Mouse (Mus musculus) mouse trophoblast stem cell (cell line): Measurements from ENCODE around the gene Adprhl2.

Source experiments
- in situ Hi-C, 2 experiments: fragments of 300-500 bp; cut with MseI, MboI; formaldehyde crosslinking; loops; 2 replicates in 1 of 2; 3 replicates in 1 of 2; pipeline ENCODE4 v1.15.1; 2025

Gene Adprhl2

GRCm38 (mm10) chr4:126321111-126321853, at the start of gene Adprhl2:
Adprhl2 (minus strand) TSS chr4:126321703.
- in situ Hi-C loops, result no loop called here

DNA sequence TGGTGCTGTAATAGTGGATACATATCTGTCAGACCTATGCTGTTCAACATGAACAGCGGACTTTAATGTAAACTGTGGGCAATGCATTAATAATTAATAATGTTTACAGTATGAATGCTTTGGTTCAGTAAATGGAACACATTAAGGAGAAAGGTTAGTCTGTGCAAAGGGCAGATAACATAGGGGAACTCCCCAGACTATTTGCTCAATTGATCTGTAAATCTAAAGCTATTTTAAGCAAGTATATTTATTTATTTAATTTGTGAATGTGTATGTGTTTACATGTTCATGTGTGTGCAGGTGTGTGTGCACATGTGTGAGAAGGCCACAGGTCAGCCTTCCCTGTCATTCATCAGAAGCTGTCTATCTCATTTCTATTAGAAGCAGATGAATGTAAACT, 38.6 kb upstream of the Adprhl2 start:
- in situ Hi-C loops, result no loop called here

- in situ Hi-C loops, result no loop called here
Observed at GRCm38 (mm10) chr4:126343451-126343850, 21.9 kb upstream of the Adprhl2 start.

DNA sequence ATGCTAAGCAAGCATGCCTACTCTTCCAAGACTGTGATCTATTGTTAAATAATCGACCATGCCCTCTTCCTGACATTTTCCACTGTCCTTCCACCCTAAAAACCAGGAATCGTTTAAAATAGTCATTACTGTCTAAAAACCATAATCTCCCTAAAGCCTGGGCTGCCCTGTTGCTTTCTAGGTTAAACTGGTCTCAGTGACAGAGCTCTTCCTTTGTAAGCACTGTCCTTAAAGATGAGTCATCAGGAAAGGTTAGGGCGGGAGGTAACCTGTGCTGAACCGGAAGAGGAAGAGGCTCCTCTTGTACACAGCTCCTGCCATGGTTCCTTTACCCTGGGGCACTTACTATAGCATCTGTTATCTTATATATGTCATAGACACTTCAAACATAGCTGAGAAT, 18.0 kb upstream of the Adprhl2 start:
- in situ Hi-C loops, result no loop called here

DNA sequence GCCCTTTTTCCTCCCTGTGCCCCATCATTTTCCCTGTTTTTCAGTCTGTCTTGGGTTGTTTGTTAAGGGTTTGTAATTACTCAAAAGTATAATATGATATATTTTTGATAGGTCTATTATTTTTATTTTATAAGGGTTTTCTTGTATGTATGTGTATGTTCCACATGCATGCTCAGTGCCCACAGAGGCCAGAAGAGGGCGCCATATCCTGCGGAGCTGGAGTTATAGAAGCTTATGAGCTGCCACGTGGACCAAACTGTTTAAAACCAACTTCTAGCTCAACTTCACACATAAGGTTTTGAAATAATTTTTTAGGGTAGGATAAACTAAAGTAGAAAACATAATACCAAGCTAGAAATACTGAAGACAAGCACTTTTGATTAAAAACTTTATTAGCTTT, 10.9 kb upstream of the Adprhl2 start:
- in situ Hi-C loops, result no loop called here

GRCm38 (mm10) chr4:126331751-126332150, 10.2 kb upstream of the Adprhl2 start:
- in situ Hi-C loops, result no loop called here

DNA sequence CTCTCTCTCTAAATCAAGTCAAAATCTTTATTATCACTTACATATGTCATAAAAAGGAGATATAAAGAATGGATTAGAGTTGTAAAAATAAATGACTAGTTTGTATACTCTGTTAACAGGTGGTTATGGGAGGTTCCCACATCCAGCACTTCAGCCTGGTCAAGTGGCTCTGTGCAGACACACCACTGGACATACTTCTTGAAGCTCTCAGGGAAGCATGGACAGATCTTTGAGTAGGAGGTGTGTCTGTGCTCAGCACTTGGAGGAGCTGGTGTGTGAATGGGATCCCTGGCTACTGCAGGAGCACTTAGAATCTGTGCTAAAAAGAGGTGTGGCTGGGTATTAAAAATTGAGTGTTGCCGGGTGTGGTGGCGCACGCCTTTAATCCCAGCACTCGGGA, 8.8 kb upstream of the Adprhl2 start:
- in situ Hi-C loops, result no loop called here

DNA sequence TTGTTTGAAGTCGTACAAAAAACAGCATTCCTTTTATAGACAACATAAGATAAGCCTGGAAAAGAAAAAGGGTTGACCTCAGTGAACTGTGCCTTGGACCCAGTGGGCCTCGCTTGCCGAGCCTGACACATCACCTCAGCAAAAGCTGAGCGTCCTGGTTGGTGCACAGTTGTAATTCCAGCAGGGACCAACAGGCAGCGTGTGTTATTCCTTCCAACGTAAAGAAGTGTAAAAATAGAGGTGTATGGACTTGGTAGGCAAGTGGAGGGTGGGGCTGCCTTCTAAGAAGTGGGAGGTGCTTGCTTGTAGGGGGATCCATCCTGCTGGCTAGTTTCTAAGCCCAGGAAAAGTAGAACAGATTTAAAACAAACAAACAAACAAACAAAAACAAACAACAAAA, 4.5 kb upstream of the Adprhl2 start:
- in situ Hi-C loops, result no loop called here

- in situ Hi-C loops, result no loop called here
Observed at GRCm38 (mm10) chr4:126325281-126325861, 3.9 kb upstream of the Adprhl2 start, which contains the start of gene Tekt2. Tekt2 (minus strand) TSS chr4:126325688.

DNA sequence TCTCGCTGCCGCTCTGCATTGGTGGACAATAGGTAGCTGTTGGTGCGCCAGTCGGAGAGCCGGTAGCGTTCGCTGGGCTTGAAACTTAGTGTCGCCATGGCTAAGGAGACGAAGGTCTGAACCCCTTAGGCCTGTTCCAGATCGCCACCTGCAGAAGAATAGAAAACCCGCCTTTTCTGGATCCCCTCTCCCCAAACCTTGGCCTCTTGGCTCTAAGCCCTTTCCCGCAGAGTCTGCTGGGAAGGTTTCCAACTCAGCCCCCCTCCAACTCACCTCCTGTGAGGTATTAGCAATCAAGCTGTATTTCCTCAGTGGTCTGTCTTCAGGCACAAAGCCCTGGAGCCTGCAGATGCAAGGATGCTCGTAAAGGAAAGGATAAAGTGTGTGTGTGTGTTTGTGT, 3.4 kb upstream of the Adprhl2 start:
- in situ Hi-C loops, result no loop called here

DNA sequence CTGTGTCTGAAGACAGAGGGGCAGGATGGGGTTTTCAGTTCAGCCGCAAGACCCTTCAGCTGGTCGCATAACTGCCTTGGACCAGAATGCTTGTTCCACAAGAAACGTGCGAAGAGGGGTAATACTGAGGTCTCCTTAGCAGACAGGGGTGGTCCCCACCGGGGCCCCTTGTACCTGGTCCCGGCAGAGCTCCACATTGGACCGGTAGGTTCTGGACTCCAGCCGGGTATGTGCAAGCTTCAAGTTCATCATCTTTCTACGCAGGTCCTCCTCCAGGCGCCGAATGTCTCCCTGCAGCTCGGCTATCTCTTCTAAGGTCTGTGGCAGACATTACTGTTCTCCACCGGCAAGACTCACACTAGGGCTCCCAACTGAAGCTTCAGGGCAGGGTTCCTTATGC, 1.1 kb upstream of the Adprhl2 start:
- in situ Hi-C loops, result no loop called here

GRCm38 (mm10) chr4:126321854-126322511, 480 bp upstream of the Adprhl2 start:
- in situ Hi-C loops, result no loop called here

DNA sequence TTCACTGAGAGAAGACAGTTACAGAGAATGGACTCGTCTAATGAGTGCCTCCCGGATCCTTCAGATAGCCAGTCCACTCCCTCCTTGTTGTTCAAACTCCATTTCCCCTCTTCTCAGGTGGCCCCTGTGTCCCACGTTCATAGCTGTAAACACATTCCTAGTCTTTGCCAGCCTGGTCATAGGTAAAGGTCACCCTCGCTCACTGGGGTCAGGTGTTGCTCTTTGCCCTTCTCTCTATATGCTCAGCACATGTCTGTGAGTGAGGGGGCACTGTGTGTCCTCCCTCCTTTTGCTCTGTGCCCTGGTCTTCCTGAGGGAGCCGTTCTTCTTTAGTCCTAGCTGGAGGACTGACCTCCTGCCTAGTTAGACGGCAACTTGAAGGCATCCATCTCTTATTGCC, 1.7 kb downstream of the Adprhl2 start:
- in situ Hi-C loops, result no loop called here

DNA sequence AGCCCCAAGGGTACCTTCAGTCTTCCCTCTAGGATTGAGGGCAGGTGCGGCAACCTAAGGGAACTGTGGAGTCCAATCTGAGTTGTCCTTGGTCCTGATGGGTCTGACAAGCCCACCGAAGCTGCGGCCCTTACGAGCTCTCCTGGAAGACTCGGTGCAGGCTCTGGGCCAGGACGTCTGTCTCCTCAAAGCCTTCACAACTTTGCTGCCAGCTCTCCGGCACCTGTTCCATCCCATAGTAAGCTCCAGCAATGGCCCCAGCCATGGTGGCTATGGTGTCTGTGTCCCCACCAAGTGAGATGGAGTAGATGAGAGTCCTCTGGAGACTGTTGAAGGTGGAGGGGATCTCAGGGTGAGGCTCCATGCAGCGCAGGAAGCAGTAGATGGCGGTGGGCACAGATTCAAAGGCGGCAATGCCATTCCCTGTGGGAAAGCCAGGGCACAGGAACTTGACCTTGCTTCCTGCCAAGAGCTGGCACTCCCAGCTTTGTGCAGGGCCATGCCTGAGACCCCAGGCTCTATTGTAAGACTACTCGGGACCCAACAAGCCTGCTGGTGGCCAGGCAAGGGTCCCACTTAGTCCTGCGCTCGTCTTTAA, 5.0 kb downstream of the Adprhl2 start:
- in situ Hi-C loops, result no loop called here

DNA sequence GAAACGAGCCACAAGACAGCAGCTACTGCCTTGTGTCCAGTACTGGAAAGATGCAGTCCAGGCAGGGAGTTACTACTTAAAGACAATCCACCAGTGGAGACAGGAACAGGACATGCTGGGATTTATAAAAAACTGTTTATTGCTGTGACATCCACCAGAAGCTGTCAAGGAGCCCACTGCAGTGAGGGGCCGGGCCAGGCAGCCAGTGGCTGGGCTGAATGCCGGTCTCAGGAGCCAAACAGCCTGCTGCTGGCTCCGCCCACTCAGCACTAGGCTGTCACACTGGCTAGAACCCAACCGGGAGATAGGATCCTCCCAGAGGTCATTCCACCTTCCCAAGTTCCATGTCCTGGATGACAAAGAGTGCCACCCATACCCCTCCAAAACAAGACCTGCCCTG, 5.6 kb downstream of the Adprhl2 start:
- in situ Hi-C loops, result no loop called here

DNA sequence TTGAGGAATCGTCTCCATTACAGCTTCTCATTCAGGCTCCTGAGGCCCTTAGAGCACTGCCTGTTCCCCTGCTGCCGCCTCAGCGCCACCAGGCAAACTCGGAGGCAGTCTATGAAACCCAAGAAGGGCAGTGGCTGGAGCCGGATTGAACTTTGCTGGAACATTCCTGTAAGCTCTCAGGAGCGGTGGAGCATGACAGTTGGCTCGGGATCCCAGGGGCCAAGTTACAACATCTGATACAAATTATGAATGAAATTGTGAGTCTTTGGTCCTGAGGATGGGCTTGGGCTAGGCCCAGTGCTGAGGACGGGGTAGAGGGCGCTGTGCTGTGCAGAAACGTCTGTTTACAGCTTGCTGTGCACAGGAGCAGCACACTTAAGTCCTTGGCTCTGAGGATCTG, 7.1 kb downstream of the Adprhl2 start:
- in situ Hi-C loops, result no loop called here

DNA sequence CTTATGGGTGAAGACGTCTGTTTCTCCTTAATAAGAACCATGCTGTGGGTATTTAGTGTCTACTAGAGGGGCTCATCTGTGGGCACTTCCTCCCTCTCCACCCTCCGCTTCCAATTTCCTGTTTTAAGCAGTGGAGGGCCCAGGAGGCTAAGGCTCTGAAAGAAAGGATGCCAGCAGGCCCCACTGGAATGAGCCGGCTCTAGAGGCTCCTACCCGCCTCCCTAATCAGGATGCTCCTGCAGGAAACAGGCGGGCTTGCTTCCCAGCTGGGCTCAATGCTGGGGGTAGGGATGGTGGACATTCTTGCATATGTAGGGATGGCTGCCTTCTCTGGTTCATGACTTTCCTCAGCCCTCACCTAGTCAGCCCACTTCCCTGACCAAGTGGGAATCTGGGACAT, 8.3 kb downstream of the Adprhl2 start:
- in situ Hi-C loops, result no loop called here

DNA sequence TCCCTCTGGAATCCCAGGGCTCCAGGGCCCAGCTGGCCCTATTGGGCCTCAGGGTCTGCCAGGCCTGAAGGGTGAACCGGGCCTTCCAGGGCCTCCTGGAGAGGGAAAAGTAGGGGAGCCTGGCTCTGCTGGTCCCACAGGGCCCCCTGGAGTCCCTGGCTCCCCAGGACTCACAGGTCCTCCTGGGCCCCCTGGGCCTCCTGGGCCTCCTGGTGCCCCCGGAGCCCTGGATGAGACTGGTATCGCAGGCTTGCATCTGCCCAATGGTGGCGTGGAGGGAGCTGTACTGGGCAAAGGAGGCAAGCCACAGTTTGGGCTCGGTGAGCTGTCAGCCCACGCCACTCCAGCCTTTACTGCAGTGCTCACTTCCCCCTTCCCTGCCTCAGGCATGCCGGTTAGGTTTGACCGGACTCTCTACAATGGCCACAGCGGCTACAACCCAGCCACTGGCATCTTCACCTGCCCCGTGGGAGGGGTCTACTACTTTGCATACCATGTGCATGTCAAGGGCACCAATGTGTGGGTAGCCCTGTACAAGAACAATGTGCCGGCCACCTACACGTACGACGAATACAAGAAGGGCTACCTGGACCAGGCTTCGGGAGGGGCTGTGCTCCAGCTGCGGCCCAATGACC, 9.8 kb downstream of the Adprhl2 start:
- in situ Hi-C loops, result no loop called here

- in situ Hi-C loops, result no loop called here
Observed at GRCm38 (mm10) chr4:126310344-126310743, 11.2 kb downstream of the Adprhl2 start.

DNA sequence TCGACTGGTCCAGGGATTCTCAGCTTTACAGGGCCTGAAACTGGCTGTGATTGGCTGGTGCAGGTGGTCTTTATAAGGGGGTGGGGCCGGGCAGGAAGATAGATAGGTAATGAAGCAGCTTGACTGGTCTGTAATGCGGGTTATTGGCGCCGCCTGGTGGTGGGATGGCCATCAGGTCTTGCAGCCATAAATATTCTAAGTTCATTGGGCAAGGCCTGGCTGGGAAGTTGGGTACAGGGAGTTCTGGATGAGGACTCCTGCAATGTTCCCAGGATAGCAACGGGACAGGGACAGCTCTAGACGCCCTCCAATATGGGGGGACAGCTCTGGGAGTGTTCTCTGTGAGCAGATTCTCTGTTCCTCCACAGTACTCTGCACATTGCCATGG, 11.6 kb downstream of the Adprhl2 start:
- in situ Hi-C loops, result loop anchor here (5.0 to 10.0 kb wide), 2 partner anchors 38 to 85 kb away; no protein-coding TSS in a partner anchor

DNA sequence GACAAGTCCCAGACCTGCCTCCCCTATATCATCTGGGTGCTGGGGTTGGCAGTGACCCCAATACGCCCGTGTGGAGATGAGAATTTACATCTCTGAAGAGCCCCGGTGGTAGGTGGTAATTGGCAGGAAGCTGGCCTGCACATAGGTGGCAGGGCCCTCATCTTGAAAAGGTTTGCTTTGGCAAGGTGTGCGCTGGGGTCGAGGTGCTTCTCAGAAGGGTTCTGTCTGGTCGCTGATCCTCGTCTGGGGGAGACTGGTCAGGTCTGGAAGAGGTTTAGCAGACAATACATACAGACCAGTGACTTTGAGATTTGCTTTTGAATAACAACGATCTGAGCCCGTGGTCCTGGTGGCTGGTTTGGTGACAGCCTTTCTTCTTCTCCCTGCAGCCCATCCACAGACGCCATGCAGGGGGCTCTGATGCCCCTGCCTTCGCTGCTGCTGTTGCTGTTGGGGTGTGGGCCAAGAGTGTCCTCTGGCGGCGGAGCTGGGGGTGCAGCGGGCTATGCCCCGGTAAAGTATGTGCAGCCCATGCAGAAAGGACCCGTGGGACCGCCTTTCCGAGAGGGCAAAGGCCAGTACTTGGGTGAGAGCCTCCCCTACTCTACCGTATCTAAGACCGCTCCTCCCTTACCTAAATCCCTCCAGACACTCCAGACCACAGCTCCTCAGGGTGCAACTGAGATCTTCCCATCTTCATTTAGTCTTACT, 12.1 kb downstream of the Adprhl2 start:
- in situ Hi-C loops, result loop anchor here (5.0 to 10.0 kb wide), 2 partner anchors 37 to 85 kb away; no protein-coding TSS in a partner anchor
